Mouse (Mus musculus) cerebellum, adult (tissue): ENCODE data around the gene Tgfbi.

Source experiments
- ATAC-seq: cut with Nextera tagmentation; 2 replicates; pipeline ENCODE4 v1.9.2; 2017; ENCODE audit warnings: mild to moderate bottlenecking, moderate library complexity, mixed read lengths; ENCODE audit not compliant: insufficient number of reproducible peaks, low FRiP score, low TSS enrichment

The Tgfbi gene

GRCm38 (mm10) chr13:56630552-56630951 lies 21.2 kb downstream of the Tgfbi start:
- ATAC-seq = no peak

DNA sequence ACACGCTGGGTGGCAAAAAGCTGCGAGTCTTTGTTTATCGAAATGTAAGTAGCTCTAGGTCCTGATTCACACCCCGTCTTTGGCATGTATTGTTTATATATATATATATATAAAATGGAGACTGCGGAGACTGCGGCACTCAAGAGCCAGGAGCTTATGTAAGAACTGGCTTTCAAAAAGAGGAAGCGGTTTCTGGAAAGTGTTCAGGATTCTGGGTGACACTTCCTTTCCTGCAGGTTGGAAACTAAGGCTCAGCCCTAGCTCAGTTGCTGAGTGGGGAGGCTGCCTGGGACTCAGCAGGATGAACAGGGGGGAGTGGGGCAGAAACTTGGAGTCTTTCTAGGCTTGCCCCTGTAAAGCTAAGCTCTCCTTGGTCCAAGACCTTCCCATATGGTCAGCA lies 22.0 kb downstream of the Tgfbi start:
- ATAC-seq = no peak

GRCm38 (mm10) chr13:56634139-56634615 lies 24.9 kb downstream of the Tgfbi start:
- no peak for ATAC-seq

- ATAC-seq = no peak
Measured at GRCm38 (mm10) chr13:56634920-56635319, 25.6 kb downstream of the Tgfbi start.

GRCm38 (mm10) chr13:56637027-56637426 lies 27.7 kb downstream of the Tgfbi start:
- ATAC-seq = no peak

- no peak for ATAC-seq
Measured at GRCm38 (mm10) chr13:56641746-56642145, 32.4 kb downstream of the Tgfbi start.

DNA sequence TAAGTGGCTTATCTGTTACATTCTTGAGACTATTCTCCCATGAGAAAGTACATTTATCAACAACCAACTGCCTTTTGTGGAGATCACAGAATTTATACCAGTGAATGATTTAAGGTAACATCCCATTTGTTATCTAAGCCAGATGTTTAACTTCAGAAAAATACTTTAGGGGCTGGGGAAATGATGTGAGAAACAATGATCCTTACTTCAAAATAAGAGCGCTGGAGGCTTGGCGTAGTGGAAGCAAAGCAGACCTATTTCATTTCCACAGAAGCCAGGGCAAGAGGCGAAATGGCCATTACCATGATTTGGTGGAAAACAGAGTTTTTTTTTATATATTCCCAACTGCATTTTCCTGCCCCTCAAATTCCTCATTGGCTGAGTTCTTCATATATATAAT lies 34.7 kb downstream of the Tgfbi start:
- ATAC-seq = no peak

- no peak for ATAC-seq
Measured at GRCm38 (mm10) chr13:56645744-56646143, 36.4 kb downstream of the Tgfbi start.

- ATAC-seq = no peak
Measured at GRCm38 (mm10) chr13:56647597-56648405, 38.5 kb downstream of the Tgfbi start.

DNA sequence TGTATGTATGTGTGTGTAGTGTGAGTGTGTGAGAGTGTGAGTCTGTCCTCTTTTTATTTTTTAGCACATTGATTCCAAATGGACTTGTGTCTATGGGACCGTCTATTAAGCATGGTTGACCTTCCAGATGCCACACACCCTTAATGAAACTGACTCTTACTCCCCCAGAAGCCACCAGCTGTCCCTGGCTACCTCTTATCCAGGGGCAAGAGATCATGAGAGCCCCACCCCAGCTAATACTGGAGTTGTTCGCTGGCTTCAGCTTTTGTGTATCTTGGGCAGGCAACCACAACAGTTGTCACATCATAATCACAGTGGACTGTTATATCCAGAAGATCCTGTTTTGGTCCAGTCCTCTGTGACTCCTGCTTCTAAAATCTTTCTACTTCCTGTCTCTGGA lies 40.7 kb downstream of the Tgfbi start:
- no peak for ATAC-seq

GRCm38 (mm10) chr13:56652381-56652780 lies 43.1 kb downstream of the Tgfbi start:
- ATAC-seq = no peak

- ATAC-seq = no peak
Measured at GRCm38 (mm10) chr13:56654176-56654575, 44.9 kb downstream of the Tgfbi start.

DNA sequence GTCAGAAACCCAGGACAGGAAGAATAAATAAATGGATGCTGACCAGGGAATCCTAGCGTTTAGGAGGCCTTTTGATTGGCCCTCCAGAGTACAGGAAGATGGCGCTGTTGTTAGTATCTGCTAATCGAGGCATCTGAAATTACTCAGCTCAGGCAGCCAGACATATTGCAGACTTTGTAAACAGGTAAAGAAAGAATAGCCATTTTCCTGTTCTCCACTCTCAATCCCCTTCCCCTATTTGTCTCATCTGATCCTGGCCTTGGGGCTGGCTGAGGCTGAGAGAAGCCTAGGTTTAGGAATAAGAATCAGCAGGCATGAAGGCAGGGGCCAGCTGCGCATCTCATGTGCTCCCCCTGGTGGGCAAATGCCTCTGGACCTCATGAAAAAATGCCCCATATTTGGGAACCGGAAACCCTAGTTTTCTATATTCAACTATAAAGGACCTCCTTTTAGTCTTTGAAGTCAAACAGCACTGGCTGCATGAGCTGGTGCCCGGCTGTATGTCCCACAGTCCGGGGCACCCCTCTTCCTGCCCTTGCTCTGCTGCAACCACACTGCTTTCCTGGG lies 48.7 kb downstream of the Tgfbi start:
- ATAC-seq = 0 out of 2 replicates have a peak, but pooled peaks have one; percentile 54

DNA sequence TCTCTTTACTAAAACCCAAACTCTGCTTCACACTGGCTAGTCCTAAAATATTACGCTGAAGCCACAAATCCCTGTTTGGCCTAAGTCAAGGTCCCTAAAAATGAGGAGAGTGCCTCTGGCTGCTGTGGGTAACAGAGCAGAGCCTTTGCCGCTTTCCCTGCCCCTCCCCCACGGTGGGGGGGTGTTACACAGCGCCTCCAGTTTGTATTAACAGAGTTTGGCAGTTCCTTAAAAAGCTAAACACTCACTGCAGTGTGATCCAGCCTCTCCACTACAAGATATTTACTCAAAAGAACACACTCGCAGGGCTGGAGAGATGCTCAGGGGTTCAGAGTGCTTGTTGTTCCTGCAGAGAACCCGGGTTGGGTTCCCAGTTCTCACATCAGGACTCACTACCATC lies 49.6 kb downstream of the Tgfbi start:
- no peak for ATAC-seq

DNA sequence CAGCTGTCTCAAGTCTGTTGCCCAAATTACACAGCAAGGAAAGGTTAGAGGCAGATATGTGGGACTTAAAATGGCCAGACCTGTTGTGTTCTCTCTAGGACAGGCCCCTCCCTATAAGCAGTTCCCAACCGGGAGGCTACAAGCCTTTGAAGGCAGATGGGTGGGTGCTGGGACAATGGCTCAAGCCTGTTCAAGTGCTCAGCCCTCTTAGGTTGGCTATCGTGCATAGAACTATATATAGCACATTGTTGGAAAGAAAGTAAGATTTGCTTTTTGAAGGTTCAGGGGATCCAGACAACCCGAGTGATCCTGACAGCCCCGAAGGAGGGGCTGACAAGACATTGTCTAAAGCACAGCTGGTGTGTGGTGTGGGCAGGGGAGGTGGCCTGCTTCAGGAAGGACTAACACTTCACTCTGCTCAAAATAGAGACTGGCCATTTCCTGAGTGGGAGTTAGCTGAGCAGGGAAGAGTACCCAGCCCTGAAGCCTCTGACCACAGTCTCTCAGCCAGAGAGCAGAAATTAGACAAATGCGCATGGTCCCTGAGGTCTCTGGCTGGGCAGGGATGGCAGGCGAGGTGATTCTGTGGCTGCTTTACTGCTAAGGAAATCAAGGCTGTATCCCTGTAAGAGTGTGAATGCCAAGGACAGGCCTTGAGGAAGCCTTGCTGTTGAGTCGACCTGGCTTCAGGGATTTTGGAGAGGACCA lies 52.7 kb downstream of the Tgfbi start:
- no peak for ATAC-seq

- peak; percentile 31; the same call in 1 of the 2 replicates for ATAC-seq
Measured at GRCm38 (mm10) chr13:56664256-56665170, 55.2 kb downstream of the Tgfbi start.

GRCm38 (mm10) chr13:56671206-56671605 lies 61.9 kb downstream of the Tgfbi start:
- no peak for ATAC-seq

DNA sequence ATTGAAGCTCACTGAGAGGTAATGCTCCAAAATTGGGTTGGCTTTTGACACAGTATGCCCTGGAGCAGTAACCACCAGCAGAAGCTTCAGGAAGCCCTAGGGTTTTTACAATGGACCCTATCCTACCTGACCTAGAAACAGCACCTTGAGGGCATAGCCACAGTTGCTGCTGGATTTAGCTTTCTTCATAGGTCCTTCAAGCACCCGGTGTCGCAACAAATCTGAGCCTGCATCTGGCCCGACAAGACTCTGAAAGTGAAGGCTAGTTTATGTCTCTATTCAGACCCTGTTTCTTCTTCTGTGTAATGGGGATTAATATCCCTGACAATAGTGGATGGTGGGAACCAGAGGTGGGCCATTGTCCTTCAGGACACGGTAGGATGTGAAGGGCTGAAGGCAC lies 68.4 kb downstream of the Tgfbi start:
- no peak for ATAC-seq

GRCm38 (mm10) chr13:56678188-56678787 lies 69.0 kb downstream of the Tgfbi start:
- no peak for ATAC-seq
